Mouse (Mus musculus): ENCODE results near the gene Wnt3a. TPM values are rescaled to one million over a fixed set of nuclear protein-coding genes. Genes with fewer than 3 reads are reported as not detected.
A peak's percentile ranks its signal among the peaks of the same experiment; 100 is the strongest.

Wnt3a gene
- polyA plus RNA-seq, 1 experiment from 2014 or later: not detected

DNA sequence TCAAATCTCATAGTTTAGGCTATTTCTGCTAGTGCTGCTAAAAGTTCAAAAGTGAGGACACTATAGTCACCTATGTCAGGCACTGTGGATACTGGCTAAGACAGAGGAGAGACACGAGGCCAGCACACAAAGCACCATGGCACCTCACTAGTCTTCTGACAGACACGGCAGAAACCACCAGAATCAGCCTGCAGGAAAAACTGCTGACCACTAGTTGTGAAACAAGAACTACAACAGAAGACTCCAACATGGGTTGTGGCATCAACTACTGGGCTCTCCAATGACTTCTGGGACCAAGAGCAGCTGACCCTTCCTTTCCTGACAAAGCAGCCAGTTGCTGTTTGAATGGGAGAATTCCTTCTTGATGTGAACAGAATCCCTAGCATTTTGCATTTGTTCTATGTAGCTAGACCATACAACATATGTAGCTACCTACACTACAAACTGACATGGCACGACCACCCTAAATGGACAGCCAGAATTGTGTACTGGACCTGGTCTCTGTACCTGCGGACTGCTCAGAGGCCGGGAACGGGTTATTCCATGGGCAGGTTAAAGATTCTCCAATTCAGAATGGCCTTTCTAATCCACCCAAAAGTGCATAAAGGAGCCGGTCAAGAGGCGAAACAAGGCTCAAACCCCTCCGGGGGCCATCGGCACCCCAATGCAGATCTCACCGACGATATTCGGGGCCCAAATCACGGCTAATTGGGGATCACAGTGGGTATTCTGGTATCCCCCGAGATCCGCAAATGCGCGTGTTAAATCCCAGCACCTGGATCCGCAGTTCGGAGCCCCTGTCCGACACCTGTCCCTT lies 63.6 kb downstream of the Wnt3a start:
- Histone ChIP-seq H3K4me2 (replicated peaks; ENCODE audit: low read depth, low read length) (peak overlapping the region; percentile 82), H3K27me3 (ENCODE audit: control insufficient read depth, insufficient read depth, low read length) (no peaks in the 10 kb centered on the region), H3K9ac (replicated peaks; ENCODE audit: low read depth, low read length) (peak overlapping the region; percentile 91), H3K27ac (ENCODE audit: low read length) (peak overlapping the region; percentile 97), H3K9me3 (ENCODE audit: control insufficient read depth, low read depth, low read length) (no peaks in the 10 kb centered on the region), H3K4me1 (ENCODE audit: control insufficient read depth, insufficient read depth, low read length) (peaks cover 24% of the 10 kb centered on the region), H3K4me3 (ENCODE audit: low read depth, low read length) (peak overlapping the region; percentile 92), H3K36me3 (ENCODE audit: control insufficient read depth, insufficient read depth, low read length) (peaks cover 3% of the 10 kb centered on the region; the same call in 1 of the 2 replicates)
- ATAC-seq (ENCODE audit: insufficient number of reproducible peaks, insufficient read depth, low FRiP score, low read depth): no peak
- WGBS: 4% methylated on average over 21 of the region's 21 CpGs

GRCm38 (mm10) chr11:59226251-59226650 lies 64.3 kb downstream of the Wnt3a start:
- Histone ChIP-seq H3K27ac (ENCODE audit: low read length) (0 out of 2 replicates have a peak overlapping the region, but pooled peaks have one; percentile 11), H3K27me3 (ENCODE audit: control insufficient read depth, insufficient read depth, low read length) (no peaks in the 10 kb centered on the region), H3K4me3 (ENCODE audit: low read depth, low read length) (peak overlapping the region; percentile 92), H3K4me2 (replicated peaks; ENCODE audit: low read depth, low read length) (peak overlapping the region; percentile 82), H3K9me3 (ENCODE audit: control insufficient read depth, low read depth, low read length) (no peaks in the 10 kb centered on the region), H3K36me3 (ENCODE audit: control insufficient read depth, insufficient read depth, low read length) (peaks cover 3% of the 10 kb centered on the region; the same call in 1 of the 2 replicates), H3K9ac (replicated peaks; ENCODE audit: low read depth, low read length) (peak overlapping the region; percentile 91), H3K4me1 (ENCODE audit: control insufficient read depth, insufficient read depth, low read length) (peaks cover 26% of the 10 kb centered on the region)
- ATAC-seq (ENCODE audit: insufficient number of reproducible peaks, insufficient read depth, low FRiP score, low read depth): no peak
- 34% methylated on average over 3 of the region's 3 CpGs for WGBS

DNA sequence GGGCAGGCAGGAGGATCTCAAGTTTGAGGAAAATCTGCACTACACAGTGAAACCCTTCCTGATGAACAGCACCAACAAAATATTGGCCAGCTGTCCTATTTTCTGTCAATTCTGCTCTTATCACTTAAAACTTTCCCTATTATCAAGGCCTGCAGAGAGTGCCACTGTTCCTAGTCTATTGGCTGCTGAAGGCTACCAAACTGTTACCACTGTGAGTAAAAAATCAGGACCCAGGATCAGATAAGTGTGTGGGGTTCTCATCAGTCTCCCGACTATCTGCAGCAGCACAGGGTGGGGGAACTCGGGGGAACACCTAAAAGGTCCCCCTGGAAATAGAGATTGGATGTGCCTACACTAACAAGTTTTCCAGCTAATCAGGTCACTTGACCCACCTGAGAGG lies 65.4 kb downstream of the Wnt3a start:
- Histone ChIP-seq H3K9ac (replicated peaks; ENCODE audit: low read depth, low read length) (no peak overlapping the region), H3K36me3 (ENCODE audit: control insufficient read depth, insufficient read depth, low read length) (peaks cover 6% of the 10 kb centered on the region), H3K4me3 (ENCODE audit: low read depth, low read length) (no peak overlapping the region; the same call in 1 of the 2 replicates), H3K9me3 (ENCODE audit: control insufficient read depth, low read depth, low read length) (no peaks in the 10 kb centered on the region), H3K4me2 (replicated peaks; ENCODE audit: low read depth, low read length) (peak overlapping the region; percentile 82; the same call in 1 of the 2 replicates), H3K27me3 (ENCODE audit: control insufficient read depth, insufficient read depth, low read length) (no peaks in the 10 kb centered on the region), H3K27ac (ENCODE audit: low read length) (no peak overlapping the region), H3K4me1 (ENCODE audit: control insufficient read depth, insufficient read depth, low read length) (peaks cover 28% of the 10 kb centered on the region)
- no peak for ATAC-seq (ENCODE audit: insufficient number of reproducible peaks, insufficient read depth, low FRiP score, low read depth)
- 71% methylated on average over 2 of the region's 2 CpGs for WGBS

DNA sequence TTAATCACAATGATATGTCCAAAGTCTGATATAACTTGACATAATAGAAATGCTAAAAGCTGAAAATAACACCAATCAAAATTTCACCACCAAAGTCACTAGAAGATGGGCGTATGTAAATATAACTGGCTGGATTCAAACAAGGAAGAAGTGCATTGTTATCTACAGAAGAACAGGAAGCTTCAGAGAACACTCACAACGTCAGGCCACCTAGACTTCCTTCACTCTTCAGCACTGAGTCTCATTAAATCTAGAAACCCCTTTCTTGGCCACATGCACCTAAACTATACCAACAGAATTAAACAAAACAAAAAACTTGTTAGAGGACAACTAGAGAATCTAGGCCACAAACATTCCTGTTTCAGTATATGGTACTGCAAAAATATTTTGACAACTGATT lies 66.1 kb downstream of the Wnt3a start:
- H3K9ac ChIP-seq (replicated peaks; ENCODE audit: low read depth, low read length): no peak overlapping the region
- H3K4me3 ChIP-seq (ENCODE audit: low read depth, low read length): no peak overlapping the region
- H3K4me1 ChIP-seq (ENCODE audit: control insufficient read depth, insufficient read depth, low read length): peaks cover 28% of the 10 kb centered on the region
- peaks cover 6% of the 10 kb centered on the region for H3K36me3 ChIP-seq (ENCODE audit: control insufficient read depth, insufficient read depth, low read length)
- WGBS: 54% methylated on average over 2 of the region's 2 CpGs
- H3K4me2 ChIP-seq (replicated peaks; ENCODE audit: low read depth, low read length): no peak overlapping the region
- no peak for ATAC-seq (ENCODE audit: insufficient number of reproducible peaks, insufficient read depth, low FRiP score, low read depth)
- no peaks in the 10 kb centered on the region for H3K9me3 ChIP-seq (ENCODE audit: control insufficient read depth, low read depth, low read length)
- no peaks in the 10 kb centered on the region for H3K27me3 ChIP-seq (ENCODE audit: control insufficient read depth, insufficient read depth, low read length)
- no peak overlapping the region for H3K27ac ChIP-seq (ENCODE audit: low read length)

DNA sequence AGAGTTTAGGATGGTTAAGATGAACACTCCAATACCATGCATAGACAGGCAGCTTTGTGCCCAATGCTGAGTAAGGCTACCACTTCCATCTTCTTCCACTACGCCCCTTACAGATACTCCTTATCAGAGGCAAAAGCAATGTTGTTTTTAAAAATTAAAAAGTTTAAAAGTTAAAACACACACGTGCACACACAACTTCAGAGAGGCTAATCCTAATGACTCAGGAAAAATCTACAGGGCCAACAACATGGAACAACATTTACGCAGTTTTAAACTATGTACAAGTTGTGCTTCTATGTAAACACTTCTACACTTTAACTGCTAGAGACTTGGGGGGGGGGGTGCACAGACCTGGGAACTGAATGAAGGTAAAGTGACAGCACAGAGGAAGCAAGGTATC lies 66.5 kb downstream of the Wnt3a start:
- H3K36me3 ChIP-seq (ENCODE audit: control insufficient read depth, insufficient read depth, low read length): peaks cover 6% of the 10 kb centered on the region
- no peak overlapping the region for H3K4me2 ChIP-seq (replicated peaks; ENCODE audit: low read depth, low read length)
- H3K9ac ChIP-seq (replicated peaks; ENCODE audit: low read depth, low read length): no peak overlapping the region
- no peak overlapping the region for H3K4me3 ChIP-seq (ENCODE audit: low read depth, low read length)
- WGBS: 82% methylated on average over 3 of the region's 3 CpGs
- no peaks in the 10 kb centered on the region for H3K27me3 ChIP-seq (ENCODE audit: control insufficient read depth, insufficient read depth, low read length)
- ATAC-seq (ENCODE audit: insufficient number of reproducible peaks, insufficient read depth, low FRiP score, low read depth): no peak
- H3K27ac ChIP-seq (ENCODE audit: low read length): no peak overlapping the region
- H3K4me1 ChIP-seq (ENCODE audit: control insufficient read depth, insufficient read depth, low read length): peaks cover 28% of the 10 kb centered on the region
- no peaks in the 10 kb centered on the region for H3K9me3 ChIP-seq (ENCODE audit: control insufficient read depth, low read depth, low read length)

DNA sequence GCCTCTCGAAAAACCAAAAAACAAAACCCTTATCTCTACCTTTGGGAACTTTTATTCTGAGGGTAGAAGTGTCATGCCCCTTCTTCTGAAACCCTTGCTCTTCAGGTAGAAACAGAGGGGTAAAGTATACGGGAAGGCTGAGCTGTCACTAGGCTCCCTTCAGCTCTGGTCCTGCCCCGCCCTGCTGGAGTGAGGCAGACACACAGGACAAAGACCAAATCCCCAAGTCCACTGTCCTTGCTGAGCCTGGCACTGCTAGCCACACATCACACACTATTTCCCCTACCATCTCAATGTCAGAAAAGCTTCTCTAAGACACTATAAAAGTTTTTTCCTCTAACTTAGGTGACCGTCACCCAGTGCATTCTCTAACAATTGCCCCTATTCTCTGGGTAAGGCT lies 68.2 kb downstream of the Wnt3a start:
- H3K4me1 ChIP-seq (ENCODE audit: control insufficient read depth, insufficient read depth, low read length): peaks cover 34% of the 10 kb centered on the region
- H3K4me2 ChIP-seq (replicated peaks; ENCODE audit: low read depth, low read length): no peak overlapping the region
- ATAC-seq (ENCODE audit: insufficient number of reproducible peaks, insufficient read depth, low FRiP score, low read depth): no peak

GRCm38 (mm10) chr11:59221604-59222003 lies 68.9 kb downstream of the Wnt3a start:
- Histone ChIP-seq H3K9me3 (ENCODE audit: control insufficient read depth, low read depth, low read length) (no peaks in the 10 kb centered on the region), H3K4me3 (ENCODE audit: low read depth, low read length) (no peak overlapping the region), H3K27ac (ENCODE audit: low read length) (no peak overlapping the region), H3K36me3 (ENCODE audit: control insufficient read depth, insufficient read depth, low read length) (peaks cover 11% of the 10 kb centered on the region), H3K27me3 (ENCODE audit: control insufficient read depth, insufficient read depth, low read length) (no peaks in the 10 kb centered on the region), H3K9ac (replicated peaks; ENCODE audit: low read depth, low read length) (no peak overlapping the region), H3K4me1 (ENCODE audit: control insufficient read depth, insufficient read depth, low read length) (peaks cover 36% of the 10 kb centered on the region), H3K4me2 (replicated peaks; ENCODE audit: low read depth, low read length) (no peak overlapping the region)
- no peak for ATAC-seq (ENCODE audit: insufficient number of reproducible peaks, insufficient read depth, low FRiP score, low read depth)

More for the DNA sequence above, 68.2 kb downstream of the Wnt3a start:
- Histone ChIP-seq H3K9ac (replicated peaks; ENCODE audit: low read depth, low read length) (no peak overlapping the region), H3K4me3 (ENCODE audit: low read depth, low read length) (no peak overlapping the region), H3K27ac (ENCODE audit: low read length) (no peak overlapping the region), H3K36me3 (ENCODE audit: control insufficient read depth, insufficient read depth, low read length) (peaks cover 11% of the 10 kb centered on the region), H3K9me3 (ENCODE audit: control insufficient read depth, low read depth, low read length) (no peaks in the 10 kb centered on the region), H3K27me3 (ENCODE audit: control insufficient read depth, insufficient read depth, low read length) (no peaks in the 10 kb centered on the region)
- 86% methylated on average over 4 of the region's 4 CpGs for WGBS

- Histone ChIP-seq H3K9me3 (ENCODE audit: control insufficient read depth, low read depth, low read length) (no peaks in the 10 kb centered on the region), H3K27me3 (ENCODE audit: control insufficient read depth, insufficient read depth, low read length) (no peaks in the 10 kb centered on the region), H3K27ac (ENCODE audit: low read length) (peak overlapping the region; percentile 62; the same call in 1 of the 2 replicates), H3K4me2 (replicated peaks; ENCODE audit: low read depth, low read length) (peak overlapping the region; percentile 15; the same call in 1 of the 2 replicates), H3K4me3 (ENCODE audit: low read depth, low read length) (no peak overlapping the region), H3K36me3 (ENCODE audit: control insufficient read depth, insufficient read depth, low read length) (peaks cover 18% of the 10 kb centered on the region), H3K4me1 (ENCODE audit: control insufficient read depth, insufficient read depth, low read length) (peaks cover 19% of the 10 kb centered on the region; the same call in 1 of the 2 replicates), H3K9ac (replicated peaks; ENCODE audit: low read depth, low read length) (no peak overlapping the region)
- no peak for ATAC-seq (ENCODE audit: insufficient number of reproducible peaks, insufficient read depth, low FRiP score, low read depth)
Measured at GRCm38 (mm10) chr11:59219064-59219463, 71.5 kb downstream of the Wnt3a start.
